Mouse (Mus musculus) embryonic facial prominence, embryonic 15.5 days (tissue): ENCODE results near the gene Rgs6. TPM values are rescaled to one million over a fixed set of nuclear protein-coding genes. Genes with fewer than 3 reads are reported as not detected.

Experiments
- ATAC-seq: fragments of 200-750 bp; cut with Nextera tagmentation; 2 replicates; pipeline ENCODE4 v1.8.0; 2017; ENCODE audit warnings: low read depth, moderate TSS enrichment; ENCODE audit not compliant: insufficient number of reproducible peaks, low FRiP score, low TSS enrichment
- H3K27ac ChIP-seq: fragments of 300-500 bp; sonication (generic); replicated peaks from 2 replicates; pipeline ENCODE4 v1.5.1; 2015; ENCODE audit warnings: mild to moderate bottlenecking, inconsistent platforms
- H3K27me3 ChIP-seq: fragments of 300-500 bp; sonication (generic); 2 replicates; pipeline ENCODE4 v1.6.1; 2015; ENCODE audit warnings: inconsistent platforms
- H3K36me3 ChIP-seq: fragments of 300-500 bp; sonication (generic); 2 replicates; pipeline ENCODE4 v1.6.1; 2015; ENCODE audit warnings: mild to moderate bottlenecking, inconsistent platforms
- H3K4me1 ChIP-seq: fragments of 300-500 bp; sonication (generic); 2 replicates; pipeline ENCODE4 v1.6.1; 2015; ENCODE audit warnings: inconsistent platforms
- H3K4me2 ChIP-seq: fragments of 300-500 bp; sonication (generic); replicated peaks from 2 replicates; pipeline ENCODE4 v1.6.1; 2015; ENCODE audit warnings: mild to moderate bottlenecking, inconsistent platforms
- H3K4me3 ChIP-seq: fragments of 300-500 bp; sonication (generic); replicated peaks from 2 replicates; pipeline ENCODE4 v1.5.1; 2015; ENCODE audit warnings: mild to moderate bottlenecking, inconsistent platforms
- H3K9ac ChIP-seq: fragments of 300-500 bp; sonication (generic); 2 replicates; pipeline ENCODE4 v1.6.1; 2015; ENCODE audit warnings: inconsistent platforms
- H3K9me3 ChIP-seq: fragments of 300-500 bp; sonication (generic); replicated peaks from 2 replicates; pipeline ENCODE4 v1.6.1; 2016; ENCODE audit warnings: inconsistent platforms
- WGBS: fragments of 180-500 bp; shearing (Covaris S2); methylation state at CpG from one replicate; pipeline ENCODE4 v1.1.7; 2015; 5-methylcytosine and 5-hydroxymethylcytosine counted together
- polyA plus RNA-seq: library from polyadenylated mRNA; unstranded; fragments of >200 nt; fragmentation: Nextera tagmentation; extraction: Ambion mirVana; gene quantifications from 2 replicates; pipeline ENCODE4 v1.2.1, GENCODE M21; 2015

Rgs6 gene
- polyA plus RNA-seq, 1 experiment from 2014 or later: 5.3 TPM

GRCm38 (mm10) chr12:82714284-82714683 is 126.2 kb downstream of the Rgs6 start:
- ATAC-seq: no peak

GRCm38 (mm10) chr12:82723017-82723540 is 135.0 kb downstream of the Rgs6 start:
- no peak overlapping the region for H3K9ac ChIP-seq
- no peak overlapping the region for H3K4me2 ChIP-seq
- no peaks in the 10 kb centered on the region for H3K27me3 ChIP-seq
- no peaks in the 10 kb centered on the region for H3K9me3 ChIP-seq
- 84% methylated on average over 8 of the region's 8 CpGs for WGBS
- no peak overlapping the region for H3K27ac ChIP-seq
- H3K36me3 ChIP-seq: no peaks in the 10 kb centered on the region
- ATAC-seq: no peak
- no peak overlapping the region for H3K4me3 ChIP-seq
- no peaks in the 10 kb centered on the region for H3K4me1 ChIP-seq

More at GRCm38 (mm10) chr12:82714284-82714683, 126.2 kb downstream of the Rgs6 start:
- no peaks in the 10 kb centered on the region for H3K36me3 ChIP-seq
- no peaks in the 10 kb centered on the region for H3K4me1 ChIP-seq
- H3K27ac ChIP-seq: no peak overlapping the region
- no peak overlapping the region for H3K4me3 ChIP-seq
- no peaks in the 10 kb centered on the region for H3K27me3 ChIP-seq
- H3K4me2 ChIP-seq: no peak overlapping the region
- H3K9me3 ChIP-seq: no peaks in the 10 kb centered on the region
- WGBS: 66% methylated on average over 2 of the region's 2 CpGs
- no peak overlapping the region for H3K9ac ChIP-seq

- H3K27ac ChIP-seq: no peak overlapping the region
- H3K4me2 ChIP-seq: no peak overlapping the region
- H3K27me3 ChIP-seq: no peaks in the 10 kb centered on the region
- H3K4me1 ChIP-seq: no peaks in the 10 kb centered on the region
- 81% methylated on average over 4 of the region's 4 CpGs for WGBS
- H3K9me3 ChIP-seq: no peaks in the 10 kb centered on the region
- no peak overlapping the region for H3K4me3 ChIP-seq
- H3K36me3 ChIP-seq: no peaks in the 10 kb centered on the region
- H3K9ac ChIP-seq: no peak overlapping the region
- ATAC-seq: no peak
Observed at GRCm38 (mm10) chr12:82726255-82726654, 138.2 kb downstream of the Rgs6 start.

GRCm38 (mm10) chr12:82731587-82731986 is 143.5 kb downstream of the Rgs6 start:
- Histone ChIP-seq H3K9me3 (no peaks in the 10 kb centered on the region), H3K36me3 (no peaks in the 10 kb centered on the region), H3K4me3 (no peak overlapping the region), H3K27ac (no peak overlapping the region), H3K9ac (no peak overlapping the region), H3K4me2 (no peak overlapping the region), H3K4me1 (0 out of 2 replicates have a peak, but pooled peaks cover under 1% of the 10 kb centered on the region), H3K27me3 (no peaks in the 10 kb centered on the region)
- ATAC-seq: no peak
- 77% methylated on average over 7 of the region's 7 CpGs for WGBS

GRCm38 (mm10) chr12:82742955-82743354 is 154.9 kb downstream of the Rgs6 start:
- H3K9ac ChIP-seq: no peak overlapping the region
- H3K4me1 ChIP-seq: no peaks in the 10 kb centered on the region
- H3K4me3 ChIP-seq: no peak overlapping the region
- no peak for ATAC-seq
- WGBS: 76% methylated on average over 3 of the region's 3 CpGs
- no peaks in the 10 kb centered on the region for H3K36me3 ChIP-seq
- no peak overlapping the region for H3K4me2 ChIP-seq
- H3K27ac ChIP-seq: no peak overlapping the region
- no peaks in the 10 kb centered on the region for H3K27me3 ChIP-seq
- no peaks in the 10 kb centered on the region for H3K9me3 ChIP-seq

- ATAC-seq: no peak
- H3K9ac ChIP-seq: no peak overlapping the region
- no peak overlapping the region for H3K4me2 ChIP-seq
- no peaks in the 10 kb centered on the region for H3K4me1 ChIP-seq
- H3K27me3 ChIP-seq: no peaks in the 10 kb centered on the region
- H3K27ac ChIP-seq: no peak overlapping the region
- 78% methylated on average over 3 of the region's 3 CpGs for WGBS
- no peaks in the 10 kb centered on the region for H3K9me3 ChIP-seq
- no peaks in the 10 kb centered on the region for H3K36me3 ChIP-seq
- no peak overlapping the region for H3K4me3 ChIP-seq
Observed at GRCm38 (mm10) chr12:82744026-82744425, 155.9 kb downstream of the Rgs6 start.

- Histone ChIP-seq H3K9me3 (no peaks in the 10 kb centered on the region), H3K36me3 (no peaks in the 10 kb centered on the region), H3K4me2 (no peak overlapping the region), H3K4me1 (no peaks in the 10 kb centered on the region), H3K9ac (no peak overlapping the region), H3K27me3 (no peaks in the 10 kb centered on the region), H3K4me3 (no peak overlapping the region), H3K27ac (no peak overlapping the region)
- no peak for ATAC-seq
- 52% methylated on average over 3 of the region's 3 CpGs for WGBS
Observed at GRCm38 (mm10) chr12:82744826-82745225, 156.7 kb downstream of the Rgs6 start.

- H3K4me2 ChIP-seq: no peak overlapping the region
- 87% methylated on average over 4 of the region's 4 CpGs for WGBS
- H3K27ac ChIP-seq: no peak overlapping the region
Observed at GRCm38 (mm10) chr12:82747099-82747498, 159.0 kb downstream of the Rgs6 start.

GRCm38 (mm10) chr12:82751846-82752245 is 163.8 kb downstream of the Rgs6 start:
- Histone ChIP-seq H3K27ac (no peak overlapping the region), H3K4me2 (no peak overlapping the region), H3K4me1 (0 out of 2 replicates have a peak, but pooled peaks cover 9% of the 10 kb centered on the region), H3K27me3 (no peaks in the 10 kb centered on the region), H3K4me3 (no peak overlapping the region), H3K9ac (no peak overlapping the region), H3K36me3 (no peaks in the 10 kb centered on the region), H3K9me3 (no peaks in the 10 kb centered on the region)
- ATAC-seq: no peak
- WGBS: 69% methylated on average over 2 of the region's 2 CpGs

More at GRCm38 (mm10) chr12:82747099-82747498, 159.0 kb downstream of the Rgs6 start:
- H3K27me3 ChIP-seq: no peaks in the 10 kb centered on the region
- no peak for ATAC-seq
- 0 out of 2 replicates have a peak, but pooled peaks cover 3% of the 10 kb centered on the region for H3K4me1 ChIP-seq
- H3K9ac ChIP-seq: no peak overlapping the region
- no peaks in the 10 kb centered on the region for H3K9me3 ChIP-seq
- no peaks in the 10 kb centered on the region for H3K36me3 ChIP-seq
- no peak overlapping the region for H3K4me3 ChIP-seq

- 0 out of 2 replicates have a peak, but pooled peaks cover 17% of the 10 kb centered on the region for H3K4me1 ChIP-seq
- no peaks in the 10 kb centered on the region for H3K27me3 ChIP-seq
- H3K27ac ChIP-seq: no peak overlapping the region
- H3K36me3 ChIP-seq: no peaks in the 10 kb centered on the region
- no peak overlapping the region for H3K4me2 ChIP-seq
- no peaks in the 10 kb centered on the region for H3K9me3 ChIP-seq
- no peak for ATAC-seq
- H3K9ac ChIP-seq: no peak overlapping the region
- H3K4me3 ChIP-seq: no peak overlapping the region
- 42% methylated on average over 3 of the region's 3 CpGs for WGBS
Observed at GRCm38 (mm10) chr12:82754501-82754900, 166.4 kb downstream of the Rgs6 start.

GRCm38 (mm10) chr12:82756756-82757155 is 168.7 kb downstream of the Rgs6 start:
- ATAC-seq: no peak
- WGBS: 26% methylated on average over 6 of the region's 6 CpGs

GRCm38 (mm10) chr12:82757367-82757766 is 169.3 kb downstream of the Rgs6 start:
- no peak for ATAC-seq
- Histone ChIP-seq H3K9me3 (no peaks in the 10 kb centered on the region), H3K9ac (no peak overlapping the region), H3K36me3 (no peaks in the 10 kb centered on the region), H3K4me3 (no peak overlapping the region), H3K4me2 (no peak overlapping the region), H3K27ac (no peak overlapping the region), H3K4me1 (0 out of 2 replicates have a peak, but pooled peaks cover 14% of the 10 kb centered on the region), H3K27me3 (no peaks in the 10 kb centered on the region)
- WGBS: 41% methylated on average over 1 of the region's 1 CpGs

More at GRCm38 (mm10) chr12:82756756-82757155, 168.7 kb downstream of the Rgs6 start:
- Histone ChIP-seq H3K9ac (no peak overlapping the region), H3K4me2 (no peak overlapping the region), H3K9me3 (no peaks in the 10 kb centered on the region), H3K27me3 (no peaks in the 10 kb centered on the region), H3K4me1 (0 out of 2 replicates have a peak, but pooled peaks cover 14% of the 10 kb centered on the region), H3K27ac (no peak overlapping the region), H3K4me3 (no peak overlapping the region), H3K36me3 (no peaks in the 10 kb centered on the region)
